Mouse (Mus musculus) embryo, embryonic 10 days (tissue): ENCODE data around the gene Tmem219.

Source experiments
- DNase-seq: peaks from one replicate; pipeline ENCODE4 v3.0.0-alpha.2; 2015; ENCODE audit warnings: low spot score

Tmem219 gene

DNA sequence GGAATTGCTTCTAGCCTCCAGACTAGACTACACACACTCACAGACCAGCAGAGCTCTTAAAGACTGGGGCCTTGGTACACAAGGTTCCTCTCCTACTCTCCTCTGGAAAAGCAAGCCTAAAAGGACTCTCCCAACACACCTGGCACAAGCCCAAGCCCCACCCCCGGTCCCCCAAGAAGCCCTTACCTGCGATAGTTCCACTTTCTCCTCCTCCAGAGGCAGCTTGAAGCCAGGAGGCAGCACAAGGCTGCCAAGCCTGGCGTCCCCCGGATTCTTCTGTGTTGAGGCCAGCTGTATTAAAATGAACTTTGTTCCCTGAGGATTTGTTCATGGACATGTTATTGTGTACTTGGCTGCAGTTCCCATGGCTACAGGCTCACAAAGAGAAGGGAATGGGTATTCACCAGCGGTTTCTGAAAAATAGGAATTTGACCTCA is at the start of gene Tmem219:
TSS of gene Tmem219 (minus strand) at position 294 of the 437 bp plus-strand sequence.
- peak; percentile 51 for DNase-seq

DNA sequence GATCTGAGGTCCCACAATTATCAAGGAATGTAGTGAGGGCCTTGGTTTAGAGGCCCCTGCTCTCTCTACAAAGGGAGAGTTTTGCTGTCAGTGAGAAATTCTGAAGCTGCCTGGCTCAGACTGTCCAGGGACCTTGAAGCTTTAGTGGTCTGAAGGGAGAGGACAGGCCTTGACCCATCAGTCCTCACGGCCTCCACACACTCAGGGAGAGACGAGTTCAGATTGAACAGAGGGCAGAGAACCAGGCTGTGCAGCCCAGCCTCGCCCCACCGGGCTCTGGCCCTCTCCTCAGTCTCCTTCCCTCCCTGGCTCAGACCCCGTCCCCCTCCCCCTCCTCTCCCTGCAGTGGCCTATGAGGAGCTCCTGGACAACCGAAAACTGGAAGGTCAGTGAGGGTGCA is 44.6 kb upstream of the Tmem219 start:
- no peak for DNase-seq

DNA sequence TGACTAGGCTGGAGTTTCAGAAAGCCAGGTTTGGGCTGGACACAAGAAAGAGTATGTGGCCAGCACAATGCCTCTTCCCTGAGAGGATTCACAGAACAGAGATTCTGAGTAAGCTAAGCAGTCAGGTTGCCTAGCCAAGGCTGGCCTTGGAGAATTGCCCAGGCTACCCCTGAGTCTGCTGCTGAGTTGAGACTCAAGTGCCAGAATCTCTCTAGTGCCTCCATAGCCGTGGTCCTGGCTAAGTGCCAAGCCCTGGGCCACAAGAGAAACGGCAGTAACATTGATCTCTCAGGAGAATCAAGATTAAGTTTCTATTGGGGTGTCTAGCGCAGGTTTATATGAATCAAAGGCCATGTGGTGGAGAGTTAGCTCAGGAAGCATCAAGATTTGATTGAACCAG is 42.9 kb upstream of the Tmem219 start:
- no peak for DNase-seq

DNA sequence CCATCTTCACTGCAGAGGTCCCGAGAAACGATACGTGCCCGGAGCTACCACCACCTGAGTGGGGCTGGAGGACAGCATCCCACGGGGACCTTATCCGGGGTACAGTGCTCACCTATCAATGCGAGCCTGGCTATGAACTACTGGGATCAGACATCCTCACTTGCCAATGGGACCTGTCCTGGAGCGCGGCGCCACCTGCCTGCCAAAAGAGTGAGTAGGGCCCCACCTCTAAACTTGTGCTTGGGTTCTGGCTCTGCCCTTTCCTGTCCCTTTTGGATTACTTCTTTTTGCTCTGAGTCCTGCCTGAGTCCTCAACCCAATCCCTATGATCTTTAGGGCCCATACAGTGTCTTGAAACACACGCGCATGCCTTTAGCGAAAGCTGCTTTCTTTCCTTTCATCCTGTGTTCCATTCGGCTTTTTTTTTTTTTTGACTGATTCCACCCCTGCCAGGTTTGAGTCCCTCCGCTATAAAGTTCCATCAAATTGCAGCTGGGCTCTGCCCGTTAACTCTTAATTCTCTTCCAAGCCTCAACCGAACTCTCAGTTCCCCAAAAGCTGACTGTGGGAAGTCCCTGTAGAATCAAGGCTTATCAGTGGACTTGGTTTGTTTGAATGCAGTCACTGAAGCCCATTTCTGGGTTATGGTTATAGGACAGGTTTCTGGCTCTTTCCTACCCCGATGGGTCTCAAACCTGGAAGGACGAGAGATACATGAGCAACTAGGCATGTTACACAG is 41.0 kb upstream of the Tmem219 start:
- peak; percentile 77 for DNase-seq

DNA sequence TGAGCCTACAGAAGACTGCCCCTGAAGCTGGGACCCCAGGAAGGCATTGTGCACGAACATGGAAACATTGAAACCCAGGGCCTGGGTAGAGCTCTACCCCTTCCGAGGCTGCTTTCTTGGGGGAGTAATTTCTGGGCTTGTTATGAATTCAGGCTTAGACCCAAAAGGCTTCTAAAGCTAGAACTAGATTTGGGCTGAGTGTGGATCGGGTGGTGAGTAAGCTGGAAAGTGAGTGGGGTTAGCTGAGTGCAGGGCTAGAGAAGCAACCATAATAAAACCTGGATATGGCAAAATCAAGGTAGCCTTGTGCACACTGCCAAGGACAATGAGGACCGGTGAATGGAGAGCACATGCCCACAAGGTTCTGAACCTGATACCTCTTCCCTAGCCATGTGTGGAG is 39.2 kb upstream of the Tmem219 start:
- no peak for DNase-seq

DNA sequence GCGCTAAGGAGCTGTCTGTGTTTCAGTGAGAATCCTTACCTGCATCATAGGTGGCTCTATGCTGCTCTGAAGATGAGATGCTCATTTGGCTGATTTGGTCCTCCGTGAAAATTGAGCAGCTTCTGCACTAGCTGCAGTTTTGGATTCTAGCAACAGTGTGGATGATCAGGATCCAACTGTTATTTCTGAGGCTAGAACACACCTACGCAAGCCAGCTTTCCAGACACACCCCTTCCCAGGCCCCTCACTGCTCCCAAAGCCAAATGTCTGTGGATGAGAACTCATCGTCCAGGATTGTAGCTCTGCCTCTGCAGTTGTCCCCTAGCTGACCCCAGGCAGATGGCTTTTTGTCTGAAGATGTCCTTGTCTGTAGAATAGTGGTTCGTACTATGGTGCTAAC is 38.4 kb upstream of the Tmem219 start:
- DNase-seq: no peak

DNA sequence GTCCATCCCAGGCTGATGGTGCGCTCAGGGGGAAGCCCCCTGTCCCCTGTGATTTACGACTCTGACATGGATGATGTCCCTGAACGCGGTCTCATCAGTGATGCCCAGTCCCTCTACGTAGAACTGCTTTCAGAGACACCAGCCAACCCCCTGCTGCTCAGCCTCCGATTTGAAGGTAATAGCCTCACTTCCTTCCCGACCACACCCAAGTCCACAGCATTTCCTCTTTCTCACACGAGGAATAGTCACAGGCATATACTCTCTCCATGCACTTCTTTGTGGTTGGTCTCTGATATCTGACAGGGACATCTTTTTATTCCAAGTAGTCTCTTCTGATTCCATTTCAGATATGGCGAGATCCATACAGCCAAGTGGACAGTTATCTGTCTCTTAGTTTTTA is 37.1 kb upstream of the Tmem219 start:
- DNase-seq: no peak

DNA sequence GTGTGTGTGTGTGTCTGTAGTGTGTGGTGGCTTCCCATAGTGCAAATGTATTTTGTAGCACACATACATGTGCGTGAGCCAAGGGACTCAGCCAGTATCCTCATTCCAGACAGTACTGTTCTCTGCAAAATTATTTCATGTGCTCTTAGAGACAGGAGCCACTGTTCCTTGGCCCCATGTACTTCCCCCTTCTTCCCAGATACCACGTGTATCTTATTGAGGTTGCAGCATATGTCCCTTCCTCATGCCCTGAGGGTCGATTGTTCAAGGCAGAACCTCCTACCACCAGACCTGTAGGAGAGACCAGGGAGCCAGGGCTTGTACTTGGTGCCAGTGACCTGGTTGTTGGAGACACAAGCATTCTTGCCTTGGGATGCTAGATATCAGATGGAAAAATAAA is 32.4 kb upstream of the Tmem219 start:
- no peak for DNase-seq

DNA sequence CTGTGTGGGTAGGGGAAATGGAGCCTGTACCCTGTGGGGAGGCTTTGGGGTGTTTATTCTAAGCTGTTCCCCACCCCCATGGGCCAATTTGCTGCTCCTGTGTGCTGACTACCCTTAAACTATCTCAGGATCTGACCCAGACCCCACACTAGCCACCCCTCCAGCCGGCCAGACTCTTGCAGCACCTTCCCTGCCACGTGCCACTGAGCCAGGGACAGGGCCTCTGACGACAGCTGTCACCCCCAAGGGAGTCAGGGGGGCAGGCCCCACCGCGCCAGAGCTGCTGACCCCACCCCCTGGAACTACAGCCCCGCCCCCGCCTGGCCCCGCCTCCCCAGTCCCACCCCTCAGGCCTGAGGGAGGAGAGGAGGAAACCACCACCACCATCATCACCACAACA is 29.9 kb upstream of the Tmem219 start:
- no peak for DNase-seq

DNA sequence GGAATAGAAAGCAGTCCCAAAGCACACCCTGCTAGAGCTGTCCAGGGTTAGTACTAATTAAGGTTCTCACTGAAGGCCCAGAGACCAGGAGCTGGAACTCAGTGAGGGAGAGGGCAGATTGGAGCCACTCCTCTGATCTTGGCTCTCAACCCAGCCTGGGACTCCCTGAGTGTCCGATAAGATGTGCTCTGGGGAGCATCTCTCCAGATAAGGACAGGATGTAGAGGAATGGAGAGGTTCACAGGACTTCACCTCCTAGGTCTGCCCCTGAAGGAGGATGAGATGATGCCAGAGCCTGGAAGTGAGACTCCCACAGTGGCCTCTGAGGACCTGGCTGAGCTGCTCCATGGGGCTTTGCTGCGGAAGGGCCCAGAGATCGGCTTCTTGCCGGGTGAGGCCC is 29.0 kb upstream of the Tmem219 start:
- no peak for DNase-seq

DNA sequence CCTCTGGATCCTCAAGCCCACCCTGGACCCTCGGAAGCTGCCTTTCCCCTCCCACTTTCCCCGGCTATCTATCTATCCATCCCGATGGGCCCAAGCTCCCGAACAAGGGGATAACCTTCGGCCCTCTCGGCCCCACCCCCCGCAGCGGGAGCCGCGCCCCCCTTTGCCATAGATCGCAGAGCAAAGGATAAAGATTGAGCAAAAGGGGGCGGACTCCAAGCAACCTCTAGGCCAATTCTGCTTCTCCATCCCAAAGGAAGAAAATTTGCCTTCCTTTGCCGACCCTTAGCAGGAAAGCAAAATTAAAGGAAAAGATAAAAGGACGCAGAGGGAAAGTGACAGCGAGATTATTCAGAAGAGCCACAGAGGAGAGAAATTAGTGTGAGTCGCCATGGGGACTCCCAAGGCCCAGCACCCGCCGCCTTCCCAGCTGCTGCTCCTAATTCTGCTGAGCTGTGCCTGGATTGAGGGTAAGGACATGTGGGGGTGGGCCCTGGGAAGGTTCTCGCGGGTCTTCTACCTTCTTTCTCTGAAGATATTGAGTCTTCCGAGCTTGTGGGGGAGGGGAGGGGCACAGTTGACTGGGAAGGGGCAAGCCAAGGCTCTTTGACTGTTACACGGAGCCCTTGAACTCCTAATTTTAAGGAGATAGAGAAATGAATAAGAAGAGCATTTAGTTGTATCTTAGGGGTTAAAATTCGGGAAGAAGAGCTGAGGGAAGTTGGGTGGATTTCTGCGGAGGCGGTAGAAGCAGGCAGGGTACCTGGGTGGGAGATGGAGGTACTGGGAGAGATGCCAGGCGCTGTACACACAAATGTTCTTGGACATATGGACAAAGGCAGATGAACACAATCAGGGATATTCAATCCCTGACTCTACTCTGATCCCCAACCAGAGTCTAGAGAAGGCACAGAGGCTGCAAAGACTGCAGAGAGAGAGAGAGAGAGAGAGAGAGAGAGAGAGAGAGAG is 28.2 kb upstream of the Tmem219 start:
- no peak for DNase-seq

DNA sequence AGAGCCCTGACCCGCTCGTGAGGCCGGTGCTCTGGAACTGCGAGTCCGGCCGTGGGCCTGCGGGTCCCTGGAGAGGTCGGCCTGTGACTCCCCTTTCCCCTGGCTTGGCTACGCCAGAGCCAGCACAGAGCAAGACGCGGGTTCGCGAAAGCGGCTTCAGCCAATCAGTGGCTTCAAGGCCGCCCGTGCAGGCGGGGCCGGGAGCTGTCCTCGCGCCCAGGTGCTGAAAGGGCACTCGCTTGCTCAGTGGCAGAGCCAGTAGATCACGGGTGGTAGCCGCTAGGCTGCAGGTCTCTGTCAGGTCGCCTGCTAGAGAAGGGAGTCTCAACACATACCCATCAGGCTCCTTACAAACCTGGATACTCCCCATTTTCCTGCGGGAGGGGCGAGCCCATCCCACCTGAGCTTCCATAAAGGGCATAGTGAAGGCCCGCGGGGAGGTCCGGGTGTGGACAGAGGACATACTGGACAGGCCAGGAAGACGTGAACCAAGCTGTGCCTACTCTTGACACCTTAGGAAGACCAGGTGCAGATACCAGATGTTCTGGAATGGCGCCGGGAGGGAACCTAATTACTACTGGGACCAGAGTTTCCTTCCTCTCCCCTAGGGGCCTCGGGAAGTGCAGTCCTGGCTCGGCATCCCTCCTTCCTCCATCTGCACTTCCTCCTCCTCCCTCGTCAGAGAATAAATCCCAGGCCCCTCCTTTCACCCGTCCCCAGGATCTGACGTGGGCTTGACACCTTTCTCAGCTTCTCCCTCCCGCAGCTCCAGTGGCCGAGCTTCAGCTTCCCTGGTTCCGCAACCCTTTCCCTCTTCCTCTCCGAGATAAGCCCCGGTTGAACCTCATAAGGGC is 27.3 kb upstream of the Tmem219 start, which contains the start of gene Sez6l2:
TSS of gene Sez6l2 (plus strand) at position 771 of the 854 bp plus-strand sequence.
- DNase-seq: peak; percentile 97

DNA sequence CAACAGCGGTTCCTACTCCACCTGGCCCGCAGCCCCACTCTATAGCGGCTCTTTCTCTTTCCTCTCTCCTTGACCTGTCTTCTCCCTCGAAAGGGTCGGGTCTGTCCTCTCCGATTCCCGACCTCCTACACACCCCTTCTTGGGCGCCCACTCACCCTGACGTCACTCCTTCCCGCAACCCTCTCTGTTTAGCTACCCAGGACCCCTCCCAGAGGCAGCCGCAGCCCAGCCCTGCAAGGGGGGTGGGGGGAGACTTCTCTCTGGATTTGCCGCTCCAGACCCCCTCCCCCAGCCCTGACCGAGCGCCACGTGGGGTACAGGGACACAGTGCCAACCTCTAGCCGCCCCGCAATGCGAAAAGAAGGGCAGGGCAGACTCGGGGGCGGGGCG is 26.7 kb upstream of the Tmem219 start, which contains the start of gene Asphd1:
TSS of gene Asphd1 (minus strand) at position 180 of the 390 bp plus-strand sequence.
- no peak for DNase-seq

DNA sequence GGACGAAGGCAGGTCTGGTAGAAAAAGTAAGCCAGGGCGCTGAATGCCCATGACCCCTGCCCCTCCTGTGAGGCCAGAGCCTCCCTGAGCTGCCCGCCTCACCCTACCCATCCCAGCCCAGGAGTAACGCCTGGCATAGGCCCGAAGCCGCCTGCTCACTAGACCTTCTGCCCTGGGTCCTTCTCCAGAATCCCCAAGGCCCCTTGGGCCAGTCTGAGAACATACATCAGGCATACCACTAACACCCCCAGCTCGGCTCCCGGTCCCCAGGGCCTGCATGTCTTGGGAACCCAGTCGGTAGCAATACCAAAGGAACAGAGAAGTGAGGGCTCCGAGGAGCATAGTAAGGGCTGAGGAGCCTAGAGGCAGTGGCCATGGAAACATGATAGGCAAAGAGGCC is 25.9 kb upstream of the Tmem219 start:
- DNase-seq: no peak

DNA sequence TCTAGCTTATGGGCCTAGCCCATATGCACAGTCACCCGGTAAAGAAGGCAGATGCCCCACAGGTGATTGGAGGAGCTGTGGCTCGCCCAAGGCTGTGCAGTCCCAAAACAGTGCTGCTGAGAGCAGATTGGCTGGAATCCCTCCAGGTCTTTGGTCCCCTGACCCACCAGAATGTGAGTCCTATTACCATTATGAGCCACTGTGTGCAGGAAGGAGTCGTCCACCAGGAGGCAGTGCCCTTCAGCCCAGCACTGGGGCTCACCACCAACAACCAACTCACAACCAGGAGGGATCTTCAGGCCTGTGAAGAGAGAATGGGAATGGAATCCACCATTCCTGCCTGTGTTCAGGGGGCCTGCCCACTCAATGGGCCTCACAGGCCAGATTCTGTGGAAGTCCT is 23.8 kb upstream of the Tmem219 start:
- DNase-seq: peak; percentile 68

DNA sequence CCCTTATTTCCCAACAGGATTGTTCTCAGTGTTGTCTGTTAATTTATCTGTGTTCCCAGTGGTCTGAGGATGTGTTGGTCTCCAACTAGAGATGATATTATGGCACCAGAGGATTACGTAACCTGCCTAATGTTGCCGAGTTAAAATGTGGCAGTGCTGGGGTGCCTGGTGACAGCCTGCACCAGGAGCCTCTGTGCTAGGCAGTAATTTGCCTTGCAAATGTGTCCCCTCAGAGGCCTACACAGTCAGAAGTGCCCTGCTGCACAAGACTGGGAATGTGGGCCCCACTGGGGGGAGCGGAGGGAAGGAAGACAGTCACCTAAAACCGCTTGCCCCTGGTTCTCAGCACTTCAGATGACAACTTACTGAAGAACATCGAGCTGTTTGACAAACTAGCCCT is 19.1 kb upstream of the Tmem219 start:
- no peak for DNase-seq

DNA sequence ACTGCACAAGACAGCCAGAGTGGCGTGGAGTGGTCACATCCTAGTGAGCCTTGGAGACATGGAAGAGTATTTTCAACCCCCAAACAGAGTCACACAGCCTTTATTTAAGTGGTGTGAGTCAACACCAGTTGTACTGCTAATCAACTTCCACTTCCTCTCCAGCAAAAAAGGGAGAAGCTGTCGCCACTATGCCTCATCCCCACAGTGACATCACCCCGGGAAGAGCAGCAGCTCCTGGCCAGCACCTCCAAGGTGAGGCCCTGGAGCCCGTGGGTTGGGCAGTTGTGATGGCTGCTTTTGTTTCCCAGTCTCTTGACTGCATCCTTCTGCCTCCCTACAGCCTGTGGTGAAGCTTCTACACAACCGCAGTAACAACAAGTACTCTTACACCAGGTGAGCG is 18.5 kb upstream of the Tmem219 start:
- DNase-seq: no peak

DNA sequence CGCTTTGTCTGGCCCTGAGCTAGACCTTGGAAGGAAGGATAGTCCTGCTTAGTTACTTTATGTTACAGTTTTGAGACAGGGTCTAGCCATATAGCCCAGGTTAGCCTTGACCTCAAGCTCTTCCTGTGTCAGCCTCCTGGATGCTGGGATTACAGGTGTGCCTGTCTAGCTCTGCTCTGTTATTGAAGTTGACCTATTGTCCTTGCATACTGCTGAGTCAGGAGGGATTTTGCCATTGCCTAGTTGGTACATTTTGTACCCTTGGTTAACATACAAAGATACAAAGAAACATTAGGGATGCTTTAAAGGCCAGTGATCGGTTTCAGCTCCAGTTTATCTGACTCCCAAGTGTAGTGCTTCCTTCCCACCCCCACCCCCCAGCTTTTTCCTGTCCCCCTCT is 9.9 kb upstream of the Tmem219 start:
- DNase-seq: no peak

DNA sequence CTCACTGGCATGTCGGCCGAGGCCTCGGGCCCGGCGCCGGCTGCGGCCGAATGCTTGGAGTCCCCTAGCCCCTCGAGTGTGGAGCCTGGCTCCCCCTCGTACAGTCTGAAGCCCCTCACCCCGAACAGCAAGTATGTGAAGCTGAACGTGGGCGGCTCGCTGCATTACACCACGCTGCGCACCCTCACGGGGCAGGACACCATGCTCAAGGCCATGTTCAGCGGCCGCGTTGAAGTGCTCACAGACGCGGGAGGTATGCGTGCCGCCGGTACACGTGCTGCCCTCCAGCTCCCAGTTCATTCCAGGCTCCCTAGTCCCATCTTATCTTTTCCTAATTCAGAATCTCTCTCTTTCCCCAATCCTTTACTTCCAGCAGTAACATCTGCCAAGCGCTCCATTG is 6.3 kb upstream of the Tmem219 start:
- DNase-seq: peak; percentile 58

DNA sequence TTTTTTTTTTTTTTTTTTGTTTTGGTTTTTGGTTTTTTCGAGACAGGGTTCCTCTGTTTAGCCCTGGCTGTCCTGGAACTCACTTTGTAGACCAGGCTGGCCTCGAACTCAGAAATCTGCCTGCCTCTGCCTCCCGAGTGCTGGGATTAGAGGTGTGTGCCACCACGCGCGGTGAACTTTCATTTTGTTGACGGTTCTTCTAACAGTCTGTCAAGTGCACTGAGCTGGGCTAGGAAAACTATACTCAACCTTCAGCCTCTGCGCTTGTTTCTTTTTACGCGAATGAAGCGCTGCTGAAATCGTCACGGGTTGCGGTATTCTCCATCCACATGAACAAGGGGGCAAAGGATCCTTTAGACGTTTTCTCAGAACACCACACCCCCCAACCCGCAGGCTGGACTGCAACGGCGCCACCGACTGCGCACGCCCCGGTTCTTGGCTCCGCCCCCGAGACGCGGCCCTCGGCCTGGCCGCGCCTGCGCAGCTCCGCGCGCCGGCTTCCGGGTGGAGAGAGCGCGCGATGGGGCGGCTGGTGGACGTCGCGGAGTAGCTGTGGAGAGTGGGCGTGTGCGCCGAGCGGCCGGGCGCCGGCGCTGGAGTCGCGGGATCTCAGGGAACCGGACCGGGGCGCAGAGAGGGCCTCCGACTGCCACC is 5.8 kb upstream of the Tmem219 start, which contains the start of gene Kctd13:
TSS of gene Kctd13 (plus strand) at position 496 of the 654 bp plus-strand sequence.
- DNase-seq: peak; percentile 90

DNA sequence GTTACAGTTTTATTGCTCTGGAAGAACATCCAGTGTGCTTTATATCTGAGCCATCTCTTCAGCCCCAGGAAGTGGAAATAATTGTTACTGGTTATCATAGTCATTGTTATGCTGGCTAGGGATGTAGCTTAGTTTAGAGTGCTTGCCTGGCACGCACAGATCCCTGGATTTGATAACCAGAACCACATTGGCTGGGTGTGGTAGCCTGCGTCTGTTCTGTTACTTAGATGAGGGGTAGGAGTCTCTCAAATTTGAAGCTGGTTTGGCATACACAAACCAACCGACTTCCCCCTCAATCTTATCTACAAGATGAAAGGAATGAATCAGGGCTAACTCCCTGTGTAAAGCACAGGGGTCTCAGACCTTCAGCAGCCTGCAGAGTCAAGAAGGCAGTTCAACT is 3.6 kb upstream of the Tmem219 start:
- DNase-seq: no peak
